Mouse (Mus musculus) adrenal gland, adult 10 weeks (tissue): ENCODE results near the gene Dpy19l1. TPM values are rescaled to one million over a fixed set of nuclear protein-coding genes. Genes with fewer than 3 reads are reported as not detected.

Source experiments
- polyA plus RNA-seq: library from polyadenylated mRNA; stranded (reverse); fragments of 350-450 nt; fragmentation: Illumina TruSeq; extraction: RNeasy Lipid Tissue Mini Kit (QIAGEN cat#74804); gene quantifications from one replicate; pipeline ENCODE4 v1.2.3, GENCODE M21; 2014; ENCODE audit warnings: low read depth, low replicate concordance

Dpy19l1 gene
- 95.2 TPM for polyA plus RNA-seq

GRCm38 (mm10) chr9:24503067-24503857 lies at the start of gene Dpy19l1:
Dpy19l1 (minus strand) TSS chr9:24503140.

Other genes with a start within 250 kb of the Dpy19l1 start
- not detected for gene Cypt4, start 122.1 kb upstream of the Dpy19l1 start, polyA plus RNA-seq
- gene Dpy19l2, start 193.2 kb upstream of the Dpy19l1 start, polyA plus RNA-seq = 0.29 TPM